Mouse (Mus musculus) G1E (cell line): ENCODE data around the gene Rarres1. TPM values are rescaled to one million over a fixed set of nuclear protein-coding genes. Genes with fewer than 3 reads are reported as not detected.

ENCODE experiments used
- ATAC-seq: 2 replicates; pipeline ENCODE4 v1.8.0; 2016; ENCODE audit warnings: mild to moderate bottlenecking; ENCODE audit not compliant: insufficient number of reproducible peaks, poor library complexity, low FRiP score, severe bottlenecking; ENCODE audit errors: extremely low read depth
- DNase-seq: peaks from one replicate; pipeline ENCODE4 v3.0.0; 2012; ENCODE audit warnings: low spot score
- H3K27me3 ChIP-seq: 2 replicates; pipeline ENCODE4 v1.6.1; 2012; ENCODE audit warnings: mild to moderate bottlenecking, low read length, inconsistent platforms; ENCODE audit not compliant: insufficient read depth
- H3K36me3 ChIP-seq: replicated peaks from 2 replicates; pipeline ENCODE3; 2012; ENCODE audit warnings: mild to moderate bottlenecking, inconsistent platforms
- H3K4me1 ChIP-seq: 2 replicates; pipeline ENCODE4 v1.6.1; 2012; ENCODE audit warnings: low read depth, low read length, inconsistent platforms, mixed read lengths; ENCODE audit not compliant: insufficient read depth
- H3K4me3 ChIP-seq: 2 replicates; pipeline ENCODE4 v1.5.1; 2012; ENCODE audit warnings: low read depth, mild to moderate bottlenecking, inconsistent platforms, low read length, moderate library complexity, mixed read lengths
- H3K9me3 ChIP-seq: replicated peaks from 2 replicates; pipeline ENCODE4 v1.6.1; 2012; ENCODE audit warnings: inconsistent platforms
- CTCF ChIP-seq: IDR thresholded peaks from 2 replicates; pipeline ENCODE4 v1.5.1; 2012; ENCODE audit warnings: low read depth, low read length, inconsistent platforms, mixed read lengths
- GATA1 ChIP-seq: IDR thresholded peaks from 2 replicates; pipeline ENCODE4 v1.6.1; 2012; ENCODE audit warnings: borderline replicate concordance, low read length, inconsistent platforms, mixed read lengths
- GATA2 ChIP-seq: IDR thresholded peaks from 2 replicates; pipeline ENCODE4 v1.6.1; 2012; ENCODE audit warnings: low read depth, low read length, inconsistent platforms, borderline replicate concordance
- POLR2AphosphoS5 ChIP-seq: IDR thresholded peaks from 2 replicates; pipeline ENCODE4 v1.6.1; 2012; ENCODE audit warnings: low read depth, low read length, inconsistent platforms; ENCODE audit not compliant: insufficient replicate concordance
- TAL1 ChIP-seq: conservative IDR thresholded peaks from 2 replicates; pipeline ENCODE4 v1.6.1; 2012; ENCODE audit warnings: low read depth, low read length, inconsistent platforms, mixed read lengths
- polyA plus RNA-seq: library from polyadenylated mRNA; stranded (reverse); fragments of >175 nt; gene quantifications from 2 replicates; pipeline ENCODE4 v1.2.3, GENCODE M21; 2012
- total RNA-seq, 2 experiments: library from RNA; stranded (forward) in 1 of 2; stranded (reverse) in 1 of 2; fragments of 200-1000 nt in 1 of 2; fragments of >200 nt in 1 of 2; fragmentation: Nextera tagmentation in 1 of 2; gene quantifications; 2 replicates each; pipeline ENCODE4 v1.2.3; 2014 to 2017

Rarres1 gene
- total RNA-seq (2014; fragmentation: Nextera tagmentation) (not detected in 2 replicates), total RNA-seq (2017) (0.38 and 0.46 TPM in 2 replicates), polyA plus RNA-seq (not detected in 2 replicates)

GRCm38 (mm10) chr3:67515274-67515801 lies at the start of gene Rarres1:
Rarres1 (minus strand) TSS chr3:67515523.
- H3K36me3 ChIP-seq = no peaks in the 10 kb centered on the region
- peaks cover 3% of the 10 kb centered on the region for H3K27me3 ChIP-seq
- H3K4me1 ChIP-seq = no peaks in the 10 kb centered on the region
- H3K4me3 ChIP-seq = no peak within 1 kb of the TSS
- DNase-seq = no peak
- TF ChIP-seq POLR2AphosphoS5 (no peak), TAL1 (no peak), GATA1 (no peak), CTCF (no peak), GATA2 (no peak)
- no peak for ATAC-seq
- 0 out of 2 replicates have a peak, but pooled peaks cover 7% of the 10 kb centered on the region for H3K9me3 ChIP-seq

GRCm38 (mm10) chr3:67564731-67565357 lies 49.5 kb upstream of the Rarres1 start:
- peaks cover 6% of the 10 kb centered on the region for H3K27me3 ChIP-seq
- no peak overlapping the region for H3K4me3 ChIP-seq
- no peak for DNase-seq
- no peak for ATAC-seq
- H3K9me3 ChIP-seq = no peaks in the 10 kb centered on the region
- H3K36me3 ChIP-seq = no peaks in the 10 kb centered on the region
- TF ChIP-seq POLR2AphosphoS5 (no peak), CTCF (no peak), GATA2 (no peak), GATA1 (no peak), TAL1 (no peak)
- H3K4me1 ChIP-seq = peaks cover 5% of the 10 kb centered on the region; the same call in 1 of the 2 replicates

- no peaks in the 10 kb centered on the region for H3K4me1 ChIP-seq
Measured at GRCm38 (mm10) chr3:67557718-67558354, 42.5 kb upstream of the Rarres1 start.

GRCm38 (mm10) chr3:67557200-67557651 lies 41.9 kb upstream of the Rarres1 start:
- H3K4me1 ChIP-seq = no peaks in the 10 kb centered on the region
- no peaks in the 10 kb centered on the region for H3K9me3 ChIP-seq
- ATAC-seq (no peak), DNase-seq (no peak)
- peaks cover 9% of the 10 kb centered on the region for H3K27me3 ChIP-seq
- TF ChIP-seq CTCF (no peak), GATA1 (no peak), GATA2 (no peak), POLR2AphosphoS5 (no peak), TAL1 (no peak)
- H3K4me3 ChIP-seq = no peak overlapping the region
- H3K36me3 ChIP-seq = no peaks in the 10 kb centered on the region

More at GRCm38 (mm10) chr3:67557718-67558354, 42.5 kb upstream of the Rarres1 start:
- DNase-seq = no peak
- Histone ChIP-seq H3K9me3 (no peaks in the 10 kb centered on the region), H3K27me3 (peaks cover 9% of the 10 kb centered on the region), H3K4me3 (no peak overlapping the region), H3K36me3 (no peaks in the 10 kb centered on the region)
- TF ChIP-seq TAL1 (no peak), POLR2AphosphoS5 (no peak), GATA1 (no peak), GATA2 (no peak), CTCF (no peak)
- no peak for ATAC-seq

- Histone ChIP-seq H3K4me3 (no peak overlapping the region), H3K4me1 (no peaks in the 10 kb centered on the region), H3K9me3 (no peaks in the 10 kb centered on the region), H3K27me3 (peaks cover 6% of the 10 kb centered on the region), H3K36me3 (no peaks in the 10 kb centered on the region)
- no peak for ATAC-seq
- no peak for TF ChIP-seq CTCF
- TF ChIP-seq GATA1 = no peak
- TF ChIP-seq GATA2 = no peak
- TF ChIP-seq POLR2AphosphoS5 = no peak
- no peak for TF ChIP-seq TAL1
- DNase-seq = no peak
Measured at GRCm38 (mm10) chr3:67555211-67555610, 39.9 kb upstream of the Rarres1 start.

GRCm38 (mm10) chr3:67553927-67554448 lies 38.7 kb upstream of the Rarres1 start:
- H3K9me3 ChIP-seq = no peaks in the 10 kb centered on the region
- ATAC-seq = no peak

More at GRCm38 (mm10) chr3:67553927-67554448, 38.7 kb upstream of the Rarres1 start:
- Histone ChIP-seq H3K4me3 (no peak overlapping the region), H3K27me3 (peaks cover 6% of the 10 kb centered on the region), H3K36me3 (no peaks in the 10 kb centered on the region), H3K4me1 (no peaks in the 10 kb centered on the region)
- DNase-seq = no peak
- TF ChIP-seq POLR2AphosphoS5 (no peak), TAL1 (no peak), GATA1 (no peak), CTCF (no peak), GATA2 (no peak)
